Mouse (Mus musculus) hindbrain, embryonic 13.5 days (tissue): ENCODE measurements around the gene Tvp23a. TPM values are rescaled to one million over a fixed set of nuclear protein-coding genes. Genes with fewer than 3 reads are reported as not detected.
A peak's percentile ranks its signal among the peaks of the same experiment; 100 is the strongest.

Experiments
- ATAC-seq: fragments of 200-750 bp; cut with Nextera tagmentation; 2 replicates; pipeline ENCODE4 v1.8.0; 2017; ENCODE audit warnings: moderate TSS enrichment; ENCODE audit not compliant: low FRiP score
- H3K27ac ChIP-seq: fragments of 300-500 bp; sonication (generic); 2 replicates; pipeline ENCODE4 v1.5.1; 2015; ENCODE audit warnings: inconsistent platforms, mild to moderate bottlenecking, moderate library complexity
- H3K27me3 ChIP-seq: fragments of 300-500 bp; sonication (generic); 2 replicates; pipeline ENCODE4 v1.6.1; 2015; ENCODE audit warnings: mild to moderate bottlenecking, inconsistent platforms
- H3K36me3 ChIP-seq: fragments of 300-500 bp; sonication (generic); 2 replicates; pipeline ENCODE4 v1.6.1; 2015; ENCODE audit warnings: mild to moderate bottlenecking, inconsistent platforms
- H3K4me1 ChIP-seq: fragments of 300-500 bp; sonication (generic); replicated peaks from 2 replicates; pipeline ENCODE4 v1.6.1; 2015; ENCODE audit warnings: inconsistent platforms
- H3K4me2 ChIP-seq: fragments of 300-500 bp; sonication (generic); 2 replicates; pipeline ENCODE4 v1.6.1; 2015; ENCODE audit warnings: inconsistent platforms, mild to moderate bottlenecking, moderate library complexity
- H3K4me3 ChIP-seq: fragments of 300-500 bp; sonication (generic); 2 replicates; pipeline ENCODE4 v1.5.1; 2015; ENCODE audit warnings: mild to moderate bottlenecking, inconsistent platforms
- H3K9ac ChIP-seq: fragments of 300-500 bp; sonication (generic); 2 replicates; pipeline ENCODE4 v1.6.1; 2015; ENCODE audit warnings: mild to moderate bottlenecking, inconsistent platforms
- H3K9me3 ChIP-seq: fragments of 300-500 bp; sonication (generic); 2 replicates; pipeline ENCODE4 v1.6.1; 2016; ENCODE audit warnings: inconsistent platforms
- WGBS: fragments of 180-500 bp; shearing (Covaris S2); methylation state at CpG from one replicate; pipeline ENCODE4 v1.1.7; 2015; 5-methylcytosine and 5-hydroxymethylcytosine counted together
- polyA plus RNA-seq: library from polyadenylated mRNA; unstranded; fragments of >200 nt; fragmentation: Nextera tagmentation; extraction: Ambion mirVana; gene quantifications from 2 replicates; pipeline ENCODE4 v1.2.1, GENCODE M21; 2015

Gene Tvp23a
- polyA plus RNA-seq, 1 experiment from 2014 or later: 43.1 TPM

GRCm38 (mm10) chr16:10374254-10375011 is 72.7 kb downstream of the Tvp23a start:
- Histone ChIP-seq H3K9me3 (no peaks in the 10 kb centered on the region), H3K4me2 (peak overlapping the region; percentile 50), H3K27ac (no peak overlapping the region), H3K9ac (peak overlapping the region; percentile 46; the same call in 1 of the 2 replicates), H3K27me3 (peaks cover 12% of the 10 kb centered on the region; the same call in 1 of the 2 replicates), H3K4me1 (peaks cover 9% of the 10 kb centered on the region), H3K4me3 (peak overlapping the region; percentile 22), H3K36me3 (no peaks in the 10 kb centered on the region)
- peak; percentile 81 for ATAC-seq
- WGBS: 24% methylated on average over 13 of the region's 13 CpGs

GRCm38 (mm10) chr16:10372372-10372771 is 74.8 kb downstream of the Tvp23a start:
- H3K27me3 ChIP-seq: 0 out of 2 replicates have a peak, but pooled peaks cover 1% of the 10 kb centered on the region
- no peaks in the 10 kb centered on the region for H3K36me3 ChIP-seq
- WGBS: 83% methylated on average over 4 of the region's 4 CpGs
- H3K4me3 ChIP-seq: no peak overlapping the region
- H3K9me3 ChIP-seq: no peaks in the 10 kb centered on the region
- peaks cover 12% of the 10 kb centered on the region for H3K4me1 ChIP-seq
- no peak overlapping the region for H3K9ac ChIP-seq
- H3K27ac ChIP-seq: no peak overlapping the region
- no peak for ATAC-seq
- no peak overlapping the region for H3K4me2 ChIP-seq

Other genes with a start within 250 kb of the Tvp23a start
- gene Emp2, start 133.4 kb downstream of the Tvp23a start, polyA plus RNA-seq: 7.4 and 7.8 TPM in 2 replicates
- gene Tekt5, start 51.9 kb downstream of the Tvp23a start, polyA plus RNA-seq: 5.4 and 6.0 TPM in 2 replicates
- gene Nubp1, start 35.4 kb downstream of the Tvp23a start, polyA plus RNA-seq: 45.3 and 49.2 TPM in 2 replicates
- gene Ciita, start 32.7 kb upstream of the Tvp23a start, polyA plus RNA-seq: 0.79 and 0.83 TPM in 2 replicates
- gene Dexi, start 95.7 kb upstream of the Tvp23a start, polyA plus RNA-seq: 15.5 and 18.0 TPM in 2 replicates
- 69.7 and 71.6 TPM in 2 replicates for gene Clec16a, start 98.0 kb upstream of the Tvp23a start, polyA plus RNA-seq